8 mouse cellular contexts compared by ENCODE assay signal in the genomic region with DNA sequence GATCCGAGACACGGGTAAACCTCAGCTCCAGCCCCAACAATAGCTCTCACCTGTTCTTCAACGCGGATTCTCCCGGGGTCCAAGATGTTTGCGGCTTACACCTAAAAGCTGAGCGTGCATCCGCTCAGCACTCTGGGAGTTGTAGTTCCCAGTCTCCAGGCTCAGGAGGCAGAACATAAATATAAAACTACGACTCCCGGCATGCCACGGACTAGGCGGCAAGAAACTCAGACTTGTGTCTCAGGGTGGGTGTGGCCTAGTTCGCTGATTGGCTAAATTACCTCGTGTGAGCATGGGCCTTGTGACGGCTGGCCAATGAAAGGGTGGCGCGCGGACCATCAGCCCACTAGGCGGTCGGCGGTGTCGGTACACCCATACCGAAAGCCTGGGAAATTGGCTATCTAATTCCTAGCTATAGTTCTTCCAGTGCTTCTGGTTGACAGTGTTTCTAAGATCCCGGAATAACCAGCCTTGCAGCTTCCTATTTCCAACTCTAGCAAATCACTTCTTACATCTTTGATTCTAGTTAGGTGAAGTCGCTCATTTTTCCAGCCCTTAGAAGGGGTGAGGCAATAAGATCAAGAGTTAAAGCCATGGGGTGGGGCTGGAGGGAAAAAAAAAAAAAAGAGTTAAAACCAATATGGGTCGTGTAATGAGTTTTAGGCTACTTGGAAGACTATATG. TPM values are rescaled to one million over a fixed set of nuclear protein-coding genes. Genes with fewer than 3 reads are reported as not detected.
DNase-seq lines count a peak whose midpoint lies in the region; ATAC-seq lines count a peak whose summit lies in the region.

A gene (minus strand): TSS at position 148 of the 683 bp plus-strand sequence.

- H3K27me3 ChIP-seq in heart, embryonic 10.5 days (ENCODE audit: insufficient read depth, poor library complexity, severe bottlenecking) = no peaks in the 10 kb centered on the region
- H3K27me3 ChIP-seq in kidney, embryonic 15.5 days = no peaks in the 10 kb centered on the region

- H3K4me1 ChIP-seq in heart, embryonic 10.5 days = peaks cover 20% of the 10 kb centered on the region
- H3K4me1 ChIP-seq in kidney, embryonic 15.5 days = peaks cover 32% of the 10 kb centered on the region

- H3K27ac ChIP-seq in heart, embryonic 10.5 days = peak within 1 kb of the TSS; percentile 84
- H3K27ac ChIP-seq in kidney, embryonic 15.5 days = peak within 1 kb of the TSS; percentile 70

- peak within 1 kb of the TSS; percentile 64 for H3K9ac ChIP-seq in kidney, embryonic 15.5 days

- peak; percentile 88 to 93 for DNase-seq in B cell, adult 2 months
- DNase-seq in brain, adult 2 months (ENCODE audit: low read depth, low spot score) = peak; percentile 100
- DNase-seq in heart, embryonic 10.5 days (ENCODE audit: low spot score) = peak; percentile 99
- peak; percentile 97 for DNase-seq in liver
- peak; percentile 94 to 95 for DNase-seq in spleen, postnatal 4 days (ENCODE audit: low spot score in 2 of 2)

- WGBS in heart, embryonic 10.5 days = under 1% methylated on average over 26 of the region's 26 CpGs
- under 1% methylated on average over 26 of the region's 26 CpGs for WGBS in kidney, embryonic 15.5 days

- H3K4me2 ChIP-seq in kidney, embryonic 15.5 days = peak within 1 kb of the TSS; percentile 84

- H3K4me3 ChIP-seq in heart, embryonic 10.5 days = peak within 1 kb of the TSS; percentile 73
- H3K4me3 ChIP-seq in kidney, embryonic 15.5 days (replicated peaks) = peak within 1 kb of the TSS; percentile 76

- ATAC-seq in erythroblast, adult 5-6 weeks (replicated peaks; ENCODE audit: low FRiP score, poor library complexity, severe bottlenecking) = peak; percentile 97
- peak; percentile 99 for ATAC-seq in kidney, embryonic 15.5 days (replicated peaks; ENCODE audit: low FRiP score)
- peak; percentile 99 for ATAC-seq in monocyte, adult 5-6 weeks (replicated peaks; ENCODE audit: insufficient number of reproducible peaks, low FRiP score, low TSS enrichment, poor library complexity, severe bottlenecking)

- H3K9me3 ChIP-seq in heart, embryonic 10.5 days = no peaks in the 10 kb centered on the region
- H3K9me3 ChIP-seq in kidney, embryonic 15.5 days (replicated peaks) = no peaks in the 10 kb centered on the region

- peaks cover 34% of the 10 kb centered on the region for H3K36me3 ChIP-seq in heart, embryonic 10.5 days
- peaks cover 30% of the 10 kb centered on the region for H3K36me3 ChIP-seq in kidney, embryonic 15.5 days

RNA-seq across cellular contexts. Expression of the gene that starts here (rescaled TPM):
- total RNA-seq in erythroblast, adult 5-6 weeks (2015; ENCODE audit: low replicate concordance) = 17.1 and 33.6 TPM in 2 replicates
- 30.1 and 47.8 TPM in 2 replicates for total RNA-seq in erythroblast, adult 5-6 weeks (2017; ENCODE audit: low replicate concordance)
- polyA plus RNA-seq in heart, embryonic 10.5 days (2016; fragmentation: Nextera tagmentation; extraction: Ambion mirVana) = 220 and 253 TPM in 2 replicates
- polyA plus RNA-seq in kidney, embryonic 15.5 days (2015; fragmentation: Nextera tagmentation; extraction: Ambion mirVana) = 188 and 215 TPM in 2 replicates
- 37.2 to 55.7 TPM (median 39.0 TPM) in 3 replicates for total RNA-seq in monocyte, adult 5-6 weeks (2017)

Comparison
In these comparisons a context has a peak if more than half of its experiments do, and no peak if none do; other contexts are left out.
1. Peak in every context shown above with its lines: DNase-seq, ATAC-seq, H3K4me3 ChIP-seq and H3K27ac ChIP-seq.